Mouse (Mus musculus) midbrain, embryonic 13.5 days (tissue): Measurements from ENCODE around the gene Gm5965. TPM values are rescaled to one million over a fixed set of nuclear protein-coding genes. Genes with fewer than 3 reads are reported as not detected.

Experiments
- ATAC-seq: fragments of 200-750 bp; cut with Nextera tagmentation; 2 replicates; pipeline ENCODE4 v1.8.0; 2017; ENCODE audit warnings: mild to moderate bottlenecking, moderate TSS enrichment, moderate library complexity
- H3K27ac ChIP-seq: fragments of 300-500 bp; sonication (generic); 2 replicates; pipeline ENCODE4 v1.5.1; 2015; ENCODE audit warnings: inconsistent platforms, mild to moderate bottlenecking, moderate library complexity
- H3K27me3 ChIP-seq: fragments of 300-500 bp; sonication (generic); 2 replicates; pipeline ENCODE4 v1.6.1; 2015; ENCODE audit warnings: mild to moderate bottlenecking, inconsistent platforms
- H3K36me3 ChIP-seq: fragments of 300-500 bp; sonication (generic); 2 replicates; pipeline ENCODE4 v1.6.1; 2015; ENCODE audit warnings: mild to moderate bottlenecking, inconsistent platforms
- H3K4me1 ChIP-seq: fragments of 300-500 bp; sonication (generic); replicated peaks from 2 replicates; pipeline ENCODE4 v1.6.1; 2015; ENCODE audit warnings: inconsistent platforms
- H3K4me2 ChIP-seq: fragments of 300-500 bp; sonication (generic); replicated peaks from 2 replicates; pipeline ENCODE4 v1.6.1; 2015; ENCODE audit warnings: moderate library complexity, mild to moderate bottlenecking, inconsistent platforms
- H3K4me3 ChIP-seq: fragments of 300-500 bp; sonication (generic); replicated peaks from 2 replicates; pipeline ENCODE4 v1.5.1; 2015; ENCODE audit warnings: mild to moderate bottlenecking, inconsistent platforms
- H3K9ac ChIP-seq: fragments of 300-500 bp; sonication (generic); replicated peaks from 2 replicates; pipeline ENCODE4 v1.6.1; 2015; ENCODE audit warnings: mild to moderate bottlenecking, inconsistent platforms
- H3K9me3 ChIP-seq: fragments of 300-500 bp; sonication (generic); 2 replicates; pipeline ENCODE4 v1.6.1; 2016; ENCODE audit warnings: mild to moderate bottlenecking, inconsistent platforms
- WGBS: fragments of 180-500 bp; shearing (Covaris S2); methylation state at CpG from one replicate; pipeline ENCODE4 v1.1.7; 2015; 5-methylcytosine and 5-hydroxymethylcytosine counted together
- polyA plus RNA-seq: library from polyadenylated mRNA; unstranded; fragments of >200 nt; fragmentation: Nextera tagmentation; extraction: Ambion mirVana; gene quantifications from 2 replicates; pipeline ENCODE4 v1.2.1, GENCODE M21; 2015

The Gm5965 gene
- polyA plus RNA-seq, 1 experiment from 2014 or later, result not detected

- no peak within 1 kb of the TSS for H3K9ac ChIP-seq
- no peaks in the 10 kb centered on the region for H3K27me3 ChIP-seq
- no peak for ATAC-seq
- H3K4me3 ChIP-seq, result no peak within 1 kb of the TSS
- H3K27ac ChIP-seq, result no peak within 1 kb of the TSS
- no peak within 1 kb of the TSS for H3K4me2 ChIP-seq
- H3K36me3 ChIP-seq, result no peaks in the 10 kb centered on the region
- no peaks in the 10 kb centered on the region for H3K9me3 ChIP-seq
- WGBS, result 84% methylated on average over 9 of the region's 9 CpGs
- no peaks in the 10 kb centered on the region for H3K4me1 ChIP-seq
Measured at GRCm38 (mm10) chr16:88826095-88826652, 48.5 kb downstream of the Gm5965 start, which contains the start of gene Krtap14. Gene Krtap14, minus strand, starts transcription at chr16:88826145.

DNA sequence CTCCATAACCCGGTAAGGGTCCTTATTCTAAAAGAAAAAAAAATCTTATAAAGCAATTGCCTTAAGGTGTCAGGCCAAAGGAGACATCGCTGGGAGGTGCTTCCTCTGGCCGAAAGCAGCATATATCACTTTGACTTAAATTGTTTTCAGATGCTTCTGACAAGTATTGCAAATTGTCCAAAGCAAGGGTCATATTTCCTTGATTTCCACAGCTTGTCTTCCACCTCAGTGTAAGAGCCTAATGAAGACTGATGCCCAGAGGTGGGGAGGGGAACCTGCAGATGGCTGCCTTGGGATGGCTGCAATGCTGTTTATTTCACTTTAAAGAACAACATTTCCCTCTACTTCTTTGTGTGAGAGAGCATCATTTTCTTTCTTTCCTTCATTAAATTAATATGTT, 49.3 kb downstream of the Gm5965 start:
- ATAC-seq, result no peak
- WGBS, result 82% methylated on average over 3 of the region's 3 CpGs

More for the DNA sequence above, 49.3 kb downstream of the Gm5965 start:
- Histone ChIP-seq H3K4me3 (no peak overlapping the region), H3K4me2 (no peak overlapping the region), H3K9ac (no peak overlapping the region), H3K4me1 (no peaks in the 10 kb centered on the region), H3K36me3 (no peaks in the 10 kb centered on the region), H3K9me3 (no peaks in the 10 kb centered on the region), H3K27me3 (no peaks in the 10 kb centered on the region), H3K27ac (no peak overlapping the region)

Other genes starting within 250 kb of the Gm5965 start
- not detected in 2 replicates for gene Cldn8, start 214.7 kb upstream of the Gm5965 start, polyA plus RNA-seq
- not detected in 2 replicates for gene Krtap24-1, start 165.6 kb upstream of the Gm5965 start, polyA plus RNA-seq
- gene 2310079G19Rik, start 150.2 kb upstream of the Gm5965 start, polyA plus RNA-seq, result not detected in 2 replicates
- not detected in 2 replicates for gene Krtap26-1, start 130.1 kb upstream of the Gm5965 start, polyA plus RNA-seq
- not detected in 2 replicates for gene Krtap27-1, start 106.2 kb upstream of the Gm5965 start, polyA plus RNA-seq
- gene 2310061N02Rik, start 69.9 kb upstream of the Gm5965 start, polyA plus RNA-seq, result not detected in 2 replicates
- not detected in 2 replicates for gene Krtap13-1, start 49.0 kb upstream of the Gm5965 start, polyA plus RNA-seq
- gene Krtap13, start 26.3 kb upstream of the Gm5965 start, polyA plus RNA-seq, result not detected in 2 replicates
- gene 2310034C09Rik, start 19.0 kb upstream of the Gm5965 start, polyA plus RNA-seq, result not detected in 2 replicates
- gene 2310057N15Rik, start 3.7 kb upstream of the Gm5965 start, polyA plus RNA-seq, result not detected in 2 replicates
- not detected in 2 replicates for gene Gm20741, start 34.3 kb downstream of the Gm5965 start, polyA plus RNA-seq
- not detected in 2 replicates for gene Krtap15, start 42.3 kb downstream of the Gm5965 start, polyA plus RNA-seq
- not detected in 2 replicates for gene Krtap14, start 48.2 kb downstream of the Gm5965 start, polyA plus RNA-seq
- gene Krtap19-1, start 91.5 kb downstream of the Gm5965 start, polyA plus RNA-seq, result not detected in 2 replicates
- not detected in 2 replicates for gene Krtap19-2, start 96.4 kb downstream of the Gm5965 start, polyA plus RNA-seq
- not detected in 2 replicates for gene Krtap19-3, start 100.1 kb downstream of the Gm5965 start, polyA plus RNA-seq
- gene Krtap19-4, start 107.2 kb downstream of the Gm5965 start, polyA plus RNA-seq, result not detected in 2 replicates
- gene Krtap19-5, start 118.6 kb downstream of the Gm5965 start, polyA plus RNA-seq, result not detected in 2 replicates
- not detected in 2 replicates for gene Krtap19-9b, start 154.4 kb downstream of the Gm5965 start, polyA plus RNA-seq
- gene Krtap16-3, start 185.0 kb downstream of the Gm5965 start, polyA plus RNA-seq, result not detected in 2 replicates
- not detected in 2 replicates for gene Krtap22-2, start 232.9 kb downstream of the Gm5965 start, polyA plus RNA-seq
- gene Gm10229, start 237.4 kb downstream of the Gm5965 start, polyA plus RNA-seq, result not detected in 2 replicates